Mouse (Mus musculus) MEL (cell line): ENCODE data around the gene Alas2.

Source experiments
- CTCF ChIP-seq, 3 experiments: IDR thresholded peaks in 2 of 3; conservative IDR thresholded peaks in 1 of 3; 2 replicates each; pipeline ENCODE4 v1.5.1; 2011 to 2012; ENCODE audit warnings: low read length in 3 of 3, low read depth in 2 of 3, mild to moderate bottlenecking in 2 of 3, improper control_type of control experiment in 1 of 3, inconsistent platforms in 1 of 3, mixed read lengths in 1 of 3, moderate library complexity in 1 of 3; ENCODE audit not compliant: control insufficient read depth in 1 of 3, insufficient read depth in 1 of 3, poor library complexity in 1 of 3, severe bottlenecking in 1 of 3
- EP300 ChIP-seq, 2 experiments: IDR thresholded peaks; 2 replicates each; pipeline ENCODE4 v1.6.1; 2011; ENCODE audit warnings: improper control_type of control experiment in 2 of 2, low read length in 2 of 2, low read depth in 1 of 2, mild to moderate bottlenecking in 1 of 2
- KAT2A ChIP-seq: conservative IDR thresholded peaks from 2 replicates; pipeline ENCODE4 v1.6.1; 2012; ENCODE audit warnings: low read depth, low read length, improper control_type of control experiment, inconsistent platforms
- POLR2A ChIP-seq, 2 experiments: IDR thresholded peaks; 2 replicates each; pipeline ENCODE4 v1.6.1; 2011 to 2012; ENCODE audit warnings: low read length in 2 of 2, mild to moderate bottlenecking in 2 of 2, control low read depth in 1 of 2, improper control_type of control experiment in 1 of 2, low read depth in 1 of 2, moderate library complexity in 1 of 2; ENCODE audit not compliant: control insufficient read depth in 1 of 2, insufficient read depth in 1 of 2, poor library complexity in 1 of 2

DNA sequence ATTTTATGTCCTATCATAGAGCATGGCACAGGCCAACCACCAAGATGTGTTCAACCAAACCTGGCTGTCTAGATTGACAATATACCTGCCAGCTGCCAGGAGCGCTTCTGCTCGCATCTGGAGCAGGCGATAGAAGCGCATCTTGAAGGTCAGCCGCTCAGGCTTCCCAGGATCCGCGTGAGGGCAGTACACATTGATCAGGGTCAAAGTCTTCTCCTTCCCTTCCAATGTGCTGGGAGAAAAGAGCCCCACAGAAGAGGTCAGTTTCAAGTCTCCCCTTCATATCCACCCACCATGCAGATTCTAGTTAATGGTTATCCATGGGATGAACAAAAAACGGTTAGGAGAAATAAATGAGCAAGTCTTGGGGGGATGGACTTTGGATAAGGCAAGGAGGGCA, 37.9 kb downstream of the Alas2 start:
- TF ChIP-seq CTCF (IDR thresholded peaks at IDR 0.05 in 2 of 3, conservative IDR thresholded peaks at IDR 0.05 in 1 of 3; ENCODE audit: control insufficient read depth in 1 of 3, insufficient read depth in 1 of 3, low read depth in 2 of 3, low read length in 3 of 3, poor library complexity in 1 of 3, severe bottlenecking in 1 of 3) (no peak), POLR2A (IDR thresholded peaks at IDR 0.05; ENCODE audit: control insufficient read depth in 1 of 2, insufficient read depth in 1 of 2, low read depth in 1 of 2, low read length in 2 of 2, poor library complexity in 1 of 2) (no peak), EP300 (IDR thresholded peaks at IDR 0.05; ENCODE audit: low read depth in 1 of 2, low read length in 2 of 2) (no peak), KAT2A (no peak)
